Mouse (Mus musculus) pancreas, adult 10 weeks (tissue): Measurements from ENCODE around the gene Dyrk2. TPM values are rescaled to one million over a fixed set of nuclear protein-coding genes. Genes with fewer than 3 reads are reported as not detected.

Experiments used
- polyA plus RNA-seq: library from polyadenylated mRNA; stranded (reverse); fragments of 350-450 nt; fragmentation: Illumina TruSeq; extraction: RNeasy Lipid Tissue Mini Kit (QIAGEN cat#74804); gene quantifications from one replicate; pipeline ENCODE4 v1.2.3, GENCODE M21; 2015; ENCODE audit warnings: low read depth, low replicate concordance; ENCODE audit not compliant: insufficient read depth

Dyrk2 gene
- 3.5 TPM for polyA plus RNA-seq

DNA sequence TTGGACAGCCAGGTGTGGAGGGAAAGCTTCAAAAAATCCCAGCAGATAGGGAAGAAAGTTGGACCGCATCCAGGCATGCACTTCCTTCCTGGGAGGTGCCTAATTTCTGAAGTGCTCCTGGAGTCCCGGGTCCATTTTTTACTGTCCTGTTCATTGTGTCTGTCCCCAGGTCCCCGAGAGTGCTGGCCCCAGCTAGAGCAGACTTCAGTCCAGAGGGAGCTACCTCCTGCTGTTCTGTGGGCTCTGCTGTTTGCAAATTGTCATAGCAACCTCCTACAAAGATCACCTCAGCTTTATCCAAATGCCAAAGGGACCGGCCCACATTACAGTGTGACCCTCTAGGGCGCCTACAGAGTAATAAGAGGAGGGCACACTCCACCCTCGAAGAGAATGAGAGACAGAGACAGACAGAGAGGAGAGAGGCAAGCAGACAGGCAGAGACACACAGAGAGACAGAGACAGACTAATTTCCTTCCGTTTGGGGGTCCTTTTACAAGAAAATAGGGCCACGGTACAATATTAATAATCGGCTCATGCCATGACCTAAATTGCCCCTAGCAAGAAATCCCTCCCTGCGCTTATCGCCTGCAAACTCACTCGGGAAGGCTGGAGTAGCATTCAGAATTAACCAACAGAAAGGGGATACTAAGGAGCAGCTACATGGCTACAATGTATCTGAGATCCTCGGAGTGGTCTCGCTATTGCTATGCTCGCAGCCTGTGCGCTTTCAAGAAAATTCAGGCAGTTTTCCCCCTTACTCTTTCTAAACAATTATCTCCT is at the start of gene Dyrk2:
Dyrk2 (minus strand) TSS at position 9 of the 780 bp plus-strand sequence.

